Mouse (Mus musculus) megakaryocyte, embryonic 14.5 days (primary cell): ENCODE measurements around the gene Chka.

Source experiments
- FLI1 ChIP-seq: IDR thresholded peaks from 2 replicates; pipeline ENCODE4 v1.6.1; 2012; ENCODE audit warnings: low read length, inconsistent platforms, mixed read lengths
- GATA1 ChIP-seq: IDR thresholded peaks from 3 replicates; pipeline ENCODE4 v1.6.1; 2012; ENCODE audit warnings: mixed read lengths, low read length, inconsistent platforms, borderline replicate concordance

DNA sequence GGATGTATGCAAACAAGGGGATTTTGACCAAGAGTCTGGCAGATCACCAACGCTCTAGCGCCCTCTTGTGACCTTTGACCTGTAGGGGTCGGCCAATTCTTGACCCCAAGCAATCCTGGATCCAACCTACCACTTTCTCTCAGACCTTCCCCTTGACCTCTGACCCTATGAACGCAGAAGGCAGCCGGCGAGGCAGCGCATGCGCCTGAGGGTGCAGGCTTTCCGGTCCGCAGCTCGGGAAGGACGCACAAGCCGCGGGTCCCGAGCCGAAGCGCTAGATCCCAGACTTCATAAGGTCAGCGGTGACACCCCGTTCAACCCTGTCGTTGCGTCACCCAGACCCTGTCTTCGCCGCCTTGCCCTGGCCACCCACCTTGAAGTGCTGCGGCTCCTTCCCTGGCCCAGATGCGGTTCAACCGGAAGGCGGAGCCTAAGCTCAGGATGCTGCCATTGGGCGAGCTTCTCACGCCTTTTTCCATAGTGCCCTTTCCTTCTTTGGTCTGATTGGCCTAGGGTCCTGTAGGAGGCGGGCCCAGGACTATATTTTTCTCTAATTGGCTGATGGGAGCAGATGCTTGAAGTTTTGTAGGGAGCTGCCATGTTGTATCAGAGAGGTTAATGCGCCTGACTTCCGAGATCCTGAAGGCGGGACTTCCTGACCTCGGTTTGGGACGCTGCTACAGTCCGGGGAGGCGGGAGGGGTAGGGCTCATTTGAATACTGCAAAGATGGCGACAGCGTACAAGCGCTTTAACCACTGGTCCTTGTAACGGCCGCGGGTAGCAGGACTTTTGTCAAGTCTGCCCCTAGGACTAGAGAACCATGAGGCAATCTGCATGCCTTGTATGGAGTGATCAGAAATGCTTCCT lies 61.0 kb downstream of the Chka start, which contains the start of gene Ndufs8:
- TF ChIP-seq GATA1 (no peak), FLI1 (no peak)
